Mouse (Mus musculus): Measurements from ENCODE around the gene B4galnt3.

DNA sequence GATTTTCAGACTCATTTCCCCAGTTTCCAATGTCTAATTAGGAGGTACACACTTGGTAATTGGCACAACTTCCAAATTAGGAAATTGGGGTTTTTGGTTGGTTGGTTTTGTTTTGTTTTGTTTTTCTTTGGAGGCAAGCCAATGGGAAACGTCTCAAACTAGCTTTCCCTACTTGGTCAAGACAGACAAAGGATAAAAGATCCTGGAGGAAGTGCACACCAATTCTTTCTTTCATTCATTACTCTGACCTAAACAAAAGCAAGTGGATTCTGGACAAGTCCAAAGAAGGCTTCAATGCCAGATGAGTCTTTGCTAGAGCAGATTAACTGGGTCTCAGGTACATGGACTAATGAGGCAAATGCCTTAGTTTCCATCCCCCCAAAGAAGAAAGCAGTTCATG, 49.6 kb upstream of the B4galnt3 start:
- TF ChIP-seq CTCF (IDR thresholded peaks at IDR 0.05; ENCODE audit: low read depth) (no peak), EP300 (IDR thresholded peaks at IDR 0.05; ENCODE audit: low read depth) (no peak)

Data from liver, postnatal 0 days (tissue).